ENCODE assay signal across 10 mouse cellular contexts in genomic region chr7:136342211-136342799, GRCm38 (mm10).
DNase-seq lines count a peak whose midpoint lies in the region; ATAC-seq and TF ChIP-seq lines count a peak whose summit lies in the region.
"Had no signal": no experiment of that assay in that cellular context is flagged by ENCODE, and none has a peak within 500 bp of the region (broad histone marks: within the 10 kb centered on the region; RNA-seq: fewer than 3 reads in every experiment).

No protein-coding gene starts in this region.

- H3K27me3 ChIP-seq in hindbrain, postnatal 0 days (ENCODE audit: insufficient read depth, low read length) = no peaks in the 10 kb centered on the region
- H3K27me3 ChIP-seq in neural tube, embryonic 15.5 days (replicated peaks) = no peaks in the 10 kb centered on the region
- H3K27me3 ChIP-seq: liver, embryonic 13.5 days had no signal

- 0 out of 2 replicates have a peak overlapping the region, but pooled peaks have one; percentile 25 for H3K4me2 ChIP-seq in hindbrain, postnatal 0 days (ENCODE audit: low read depth, low read length)
- 0 out of 2 replicates have a peak overlapping the region, but pooled peaks have one; percentile 4 for H3K4me2 ChIP-seq in neural tube, embryonic 15.5 days
- H3K4me2 ChIP-seq: liver, embryonic 13.5 days had no signal

- H3K36me3 ChIP-seq in hindbrain, postnatal 0 days (ENCODE audit: insufficient read depth, low read length) = no peaks in the 10 kb centered on the region
- H3K36me3 ChIP-seq in neural tube, embryonic 15.5 days = no peaks in the 10 kb centered on the region
- H3K36me3 ChIP-seq: liver, embryonic 13.5 days had no signal

- TF ChIP-seq CTCF in hindbrain, postnatal 0 days (IDR thresholded peaks at IDR 0.05; ENCODE audit: low read depth) = no peak

- no peaks in the 10 kb centered on the region for H3K9me3 ChIP-seq in hindbrain, postnatal 0 days (ENCODE audit: low read length)
- no peaks in the 10 kb centered on the region for H3K9me3 ChIP-seq in neural tube, embryonic 15.5 days (replicated peaks)
- H3K9me3 ChIP-seq: liver, embryonic 13.5 days had no signal

- peak; percentile 33 for DNase-seq in embryo, embryonic 10.5 days (ENCODE audit: low spot score)
- DNase-seq in embryo, embryonic 10 days (ENCODE audit: low spot score) = no peak
- peak; percentile 3 to 10 for DNase-seq in layer of hippocampus, postnatal 14 days (ENCODE audit: low spot score in 2 of 2)
- DNase-seq in layer of hippocampus, postnatal 25 days (ENCODE audit: extremely low spot score in 1 of 2, low spot score in 1 of 2) = no peak
- DNase-seq in hindbrain, postnatal 0 days (ENCODE audit: low spot score) = peak; percentile 23
- DNase-seq in adipocyte (ENCODE audit: low spot score) = no peak
- DNase-seq: liver, embryonic 13.5 days had no signal

- peak overlapping the region; percentile 20; the same call in 1 of the 2 replicates for H3K27ac ChIP-seq in hindbrain, postnatal 0 days
- H3K27ac ChIP-seq in neural tube, embryonic 15.5 days (replicated peaks) = peak overlapping the region; percentile 72
- H3K27ac ChIP-seq: liver, embryonic 13.5 days had no signal

- H3K9ac ChIP-seq in hindbrain, postnatal 0 days (replicated peaks; ENCODE audit: low read length) = no peak overlapping the region
- no peak overlapping the region for H3K9ac ChIP-seq in neural tube, embryonic 15.5 days (replicated peaks)
- H3K9ac ChIP-seq: liver, embryonic 13.5 days had no signal

- no peak overlapping the region for H3K4me3 ChIP-seq in hindbrain, postnatal 0 days (ENCODE audit: low read length)
- H3K4me3 ChIP-seq in neural tube, embryonic 15.5 days (replicated peaks) = no peak overlapping the region
- H3K4me3 ChIP-seq: liver, embryonic 13.5 days; myocyte had no signal

- 26% methylated on average over 10 of the region's 10 CpGs for WGBS in hindbrain, postnatal 0 days
- 35% methylated on average over 10 of the region's 10 CpGs for WGBS in neural tube, embryonic 15.5 days

- H3K4me1 ChIP-seq in hindbrain, postnatal 0 days (ENCODE audit: insufficient read depth, low read length) = peaks cover 6% of the 10 kb centered on the region; the same call in 1 of the 2 replicates
- peaks cover 32% of the 10 kb centered on the region for H3K4me1 ChIP-seq in neural tube, embryonic 15.5 days
- H3K4me1 ChIP-seq: liver, embryonic 13.5 days had no signal

- no peak for ATAC-seq in hindbrain, postnatal 0 days
- no peak for ATAC-seq in neural tube, embryonic 15.5 days (ENCODE audit: low FRiP score)
- no peak for ATAC-seq in cerebellum, adult (ENCODE audit: insufficient number of reproducible peaks, low FRiP score, low TSS enrichment)

Comparison
In these comparisons a context has a peak if more than half of its experiments do, and no peak if none do; other contexts are left out.
1. DNase-seq: peak in embryo, embryonic 10.5 days (single experiment), layer of hippocampus, postnatal 14 days (2 of 2) and hindbrain, postnatal 0 days (single experiment); none in embryo, embryonic 10 days (single experiment), layer of hippocampus, postnatal 25 days (0 of 2) and adipocyte (single experiment).